Mouse (Mus musculus): Measurements from ENCODE around the gene Gm44973. TPM values are rescaled to one million over a fixed set of nuclear protein-coding genes. Genes with fewer than 3 reads are reported as not detected.

Gene Gm44973
- polyA plus RNA-seq, 1 experiment from 2014 or later: 2.6 TPM

- peaks cover 9% of the 10 kb centered on the region; the same call in 1 of the 2 replicates for H3K4me1 ChIP-seq (ENCODE audit: control insufficient read depth, insufficient read depth, low read length)
- H3K27me3 ChIP-seq (ENCODE audit: control insufficient read depth, insufficient read depth, low read length): no peaks in the 10 kb centered on the region
- H3K9ac ChIP-seq (replicated peaks; ENCODE audit: low read depth, low read length): no peak overlapping the region
- no peaks in the 10 kb centered on the region for H3K9me3 ChIP-seq (ENCODE audit: control insufficient read depth, low read length)
- H3K36me3 ChIP-seq (ENCODE audit: control insufficient read depth, insufficient read depth, low read length): peaks cover 13% of the 10 kb centered on the region
- no peak for ATAC-seq (ENCODE audit: low read depth)
- peak overlapping the region; percentile 52 for H3K4me3 ChIP-seq (ENCODE audit: low read depth, low read length)
- H3K4me2 ChIP-seq (ENCODE audit: low read depth, low read length): peak overlapping the region; percentile 43
- H3K27ac ChIP-seq (ENCODE audit: low read depth, low read length): peak overlapping the region; percentile 90
- WGBS: 83% methylated on average over 8 of the region's 8 CpGs
Observed at GRCm38 (mm10) chr7:5037467-5037866, 22.2 kb downstream of the Gm44973 start.

GRCm38 (mm10) chr7:5038109-5038732, 22.9 kb downstream of the Gm44973 start, which contains the start of gene Zfp784:
TSS of gene Zfp784 (minus strand) at chr7:5038446.
- H3K4me1 ChIP-seq (ENCODE audit: control insufficient read depth, insufficient read depth, low read length): peaks cover 9% of the 10 kb centered on the region; the same call in 1 of the 2 replicates
- peak within 1 kb of the TSS; percentile 52 for H3K4me3 ChIP-seq (ENCODE audit: low read depth, low read length)
- peak within 1 kb of the TSS; percentile 43 for H3K4me2 ChIP-seq (ENCODE audit: low read depth, low read length)
- under 1% methylated on average over 48 of the region's 48 CpGs for WGBS
- H3K9me3 ChIP-seq (ENCODE audit: control insufficient read depth, low read length): no peaks in the 10 kb centered on the region
- peak within 1 kb of the TSS; percentile 61 for H3K9ac ChIP-seq (replicated peaks; ENCODE audit: low read depth, low read length)
- H3K27me3 ChIP-seq (ENCODE audit: control insufficient read depth, insufficient read depth, low read length): no peaks in the 10 kb centered on the region
- peaks cover 6% of the 10 kb centered on the region; the same call in 1 of the 2 replicates for H3K36me3 ChIP-seq (ENCODE audit: control insufficient read depth, insufficient read depth, low read length)
- ATAC-seq (ENCODE audit: low read depth): peak; percentile 95
- peak within 1 kb of the TSS; percentile 90 for H3K27ac ChIP-seq (ENCODE audit: low read depth, low read length)

GRCm38 (mm10) chr7:5038940-5039339, 23.6 kb downstream of the Gm44973 start:
- no peak overlapping the region for H3K27ac ChIP-seq (ENCODE audit: low read depth, low read length)
- peak overlapping the region; percentile 61; the same call in 1 of the 2 replicates for H3K9ac ChIP-seq (replicated peaks; ENCODE audit: low read depth, low read length)
- ATAC-seq (ENCODE audit: low read depth): no peak
- H3K27me3 ChIP-seq (ENCODE audit: control insufficient read depth, insufficient read depth, low read length): no peaks in the 10 kb centered on the region
- peak overlapping the region; percentile 52 for H3K4me3 ChIP-seq (ENCODE audit: low read depth, low read length)
- H3K36me3 ChIP-seq (ENCODE audit: control insufficient read depth, insufficient read depth, low read length): 0 out of 2 replicates have a peak, but pooled peaks cover 6% of the 10 kb centered on the region
- 35% methylated on average over 5 of the region's 5 CpGs for WGBS
- peak overlapping the region; percentile 43 for H3K4me2 ChIP-seq (ENCODE audit: low read depth, low read length)
- peaks cover 9% of the 10 kb centered on the region; the same call in 1 of the 2 replicates for H3K4me1 ChIP-seq (ENCODE audit: control insufficient read depth, insufficient read depth, low read length)
- no peaks in the 10 kb centered on the region for H3K9me3 ChIP-seq (ENCODE audit: control insufficient read depth, low read length)

GRCm38 (mm10) chr7:5044981-5045380, 29.7 kb downstream of the Gm44973 start:
- 75% methylated on average over 2 of the region's 2 CpGs for WGBS

GRCm38 (mm10) chr7:5046112-5046511, 30.8 kb downstream of the Gm44973 start:
- Histone ChIP-seq H3K4me1 (ENCODE audit: control insufficient read depth, insufficient read depth, low read length) (peaks cover 8% of the 10 kb centered on the region; the same call in 1 of the 2 replicates), H3K9ac (replicated peaks; ENCODE audit: low read depth, low read length) (no peak overlapping the region), H3K27me3 (ENCODE audit: control insufficient read depth, insufficient read depth, low read length) (no peaks in the 10 kb centered on the region), H3K36me3 (ENCODE audit: control insufficient read depth, insufficient read depth, low read length) (no peaks in the 10 kb centered on the region), H3K9me3 (ENCODE audit: control insufficient read depth, low read length) (no peaks in the 10 kb centered on the region), H3K4me2 (ENCODE audit: low read depth, low read length) (no peak overlapping the region), H3K27ac (ENCODE audit: low read depth, low read length) (no peak overlapping the region), H3K4me3 (ENCODE audit: low read depth, low read length) (no peak overlapping the region)
- ATAC-seq (ENCODE audit: low read depth): no peak
- WGBS: 72% methylated on average over 2 of the region's 2 CpGs

More at GRCm38 (mm10) chr7:5044981-5045380, 29.7 kb downstream of the Gm44973 start:
- no peak for ATAC-seq (ENCODE audit: low read depth)
- no peaks in the 10 kb centered on the region for H3K36me3 ChIP-seq (ENCODE audit: control insufficient read depth, insufficient read depth, low read length)
- H3K9ac ChIP-seq (replicated peaks; ENCODE audit: low read depth, low read length): no peak overlapping the region
- H3K27me3 ChIP-seq (ENCODE audit: control insufficient read depth, insufficient read depth, low read length): no peaks in the 10 kb centered on the region
- H3K4me3 ChIP-seq (ENCODE audit: low read depth, low read length): no peak overlapping the region
- no peak overlapping the region for H3K27ac ChIP-seq (ENCODE audit: low read depth, low read length)
- H3K4me2 ChIP-seq (ENCODE audit: low read depth, low read length): no peak overlapping the region
- no peaks in the 10 kb centered on the region for H3K9me3 ChIP-seq (ENCODE audit: control insufficient read depth, low read length)
- no peaks in the 10 kb centered on the region for H3K4me1 ChIP-seq (ENCODE audit: control insufficient read depth, insufficient read depth, low read length)

GRCm38 (mm10) chr7:5047313-5047712, 32.0 kb downstream of the Gm44973 start:
- peaks cover 12% of the 10 kb centered on the region; the same call in 1 of the 2 replicates for H3K4me1 ChIP-seq (ENCODE audit: control insufficient read depth, insufficient read depth, low read length)
- H3K4me3 ChIP-seq (ENCODE audit: low read depth, low read length): no peak overlapping the region
- no peak for ATAC-seq (ENCODE audit: low read depth)
- no peak overlapping the region for H3K27ac ChIP-seq (ENCODE audit: low read depth, low read length)
- H3K27me3 ChIP-seq (ENCODE audit: control insufficient read depth, insufficient read depth, low read length): no peaks in the 10 kb centered on the region
- no peaks in the 10 kb centered on the region for H3K36me3 ChIP-seq (ENCODE audit: control insufficient read depth, insufficient read depth, low read length)
- WGBS: 31% methylated on average over 2 of the region's 2 CpGs
- no peak overlapping the region for H3K4me2 ChIP-seq (ENCODE audit: low read depth, low read length)
- no peaks in the 10 kb centered on the region for H3K9me3 ChIP-seq (ENCODE audit: control insufficient read depth, low read length)
- H3K9ac ChIP-seq (replicated peaks; ENCODE audit: low read depth, low read length): no peak overlapping the region

- peak within 1 kb of the TSS; percentile 65 for H3K4me3 ChIP-seq (ENCODE audit: low read depth, low read length)
- H3K9ac ChIP-seq (replicated peaks; ENCODE audit: low read depth, low read length): peak within 1 kb of the TSS; percentile 76
- peaks cover 27% of the 10 kb centered on the region for H3K4me1 ChIP-seq (ENCODE audit: control insufficient read depth, insufficient read depth, low read length)
- H3K9me3 ChIP-seq (ENCODE audit: control insufficient read depth, low read length): no peaks in the 10 kb centered on the region
- H3K27me3 ChIP-seq (ENCODE audit: control insufficient read depth, insufficient read depth, low read length): peaks cover 11% of the 10 kb centered on the region
- under 1% methylated on average over 65 of the region's 65 CpGs for WGBS
- peak within 1 kb of the TSS; percentile 89 for H3K4me2 ChIP-seq (ENCODE audit: low read depth, low read length)
- no peaks in the 10 kb centered on the region; the same call in 1 of the 2 replicates for H3K36me3 ChIP-seq (ENCODE audit: control insufficient read depth, insufficient read depth, low read length)
- H3K27ac ChIP-seq (ENCODE audit: low read depth, low read length): peak within 1 kb of the TSS; percentile 84
- peak; percentile 79 for ATAC-seq (ENCODE audit: low read depth)
Observed at GRCm38 (mm10) chr7:5051193-5052192, 36.2 kb downstream of the Gm44973 start, which contains the start of gene Zfp580. TSS of gene Zfp580 (plus strand) at chr7:5051538.

GRCm38 (mm10) chr7:5052438-5052837, 37.1 kb downstream of the Gm44973 start:
- H3K9ac ChIP-seq (replicated peaks; ENCODE audit: low read depth, low read length): peak overlapping the region; percentile 76
- H3K4me2 ChIP-seq (ENCODE audit: low read depth, low read length): peak overlapping the region; percentile 89
- H3K27ac ChIP-seq (ENCODE audit: low read depth, low read length): no peak overlapping the region; the same call in 1 of the 2 replicates
- WGBS: 2% methylated on average over 11 of the region's 12 CpGs
- no peaks in the 10 kb centered on the region; the same call in 1 of the 2 replicates for H3K36me3 ChIP-seq (ENCODE audit: control insufficient read depth, insufficient read depth, low read length)
- no peaks in the 10 kb centered on the region for H3K9me3 ChIP-seq (ENCODE audit: control insufficient read depth, low read length)
- H3K4me1 ChIP-seq (ENCODE audit: control insufficient read depth, insufficient read depth, low read length): peaks cover 28% of the 10 kb centered on the region
- H3K4me3 ChIP-seq (ENCODE audit: low read depth, low read length): peak overlapping the region; percentile 65
- no peak for ATAC-seq (ENCODE audit: low read depth)
- H3K27me3 ChIP-seq (ENCODE audit: control insufficient read depth, insufficient read depth, low read length): peaks cover 15% of the 10 kb centered on the region

Data from neural tube, embryonic 14.5 days (tissue).